Mouse (Mus musculus): Measurements from ENCODE around the gene Arhgap15. TPM values are rescaled to one million over a fixed set of nuclear protein-coding genes. Genes with fewer than 3 reads are reported as not detected.

Gene Arhgap15
- polyA plus RNA-seq, 1 experiment from 2014 or later: 22.6 TPM

DNA sequence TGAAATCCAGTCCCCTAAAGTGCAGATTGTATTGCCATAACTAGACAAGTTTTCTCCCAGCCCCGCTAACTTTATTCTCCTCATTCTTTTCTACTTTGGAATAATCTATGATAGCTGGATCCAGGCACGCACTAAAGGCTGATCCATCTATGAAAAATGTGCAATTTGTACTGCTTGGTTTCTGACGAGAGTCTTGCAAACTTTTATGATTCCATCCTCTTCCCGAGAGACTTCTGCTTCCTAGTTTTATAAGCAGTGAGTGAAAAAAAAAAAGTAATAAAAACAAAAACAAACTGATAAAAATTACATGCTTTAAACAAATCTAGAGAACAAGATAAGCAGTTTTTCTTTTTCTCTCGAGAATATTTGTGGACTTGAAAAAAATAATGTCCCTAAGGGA lies 398.9 kb downstream of the Arhgap15 start:
- 88% methylated on average over 5 of the region's 5 CpGs for WGBS (ENCODE audit: missing documents)
- H3K4me3 ChIP-seq (ENCODE audit: inconsistent target): no peak overlapping the region

GRCm38 (mm10) chr2:44147971-44148370 lies 399.3 kb downstream of the Arhgap15 start:
- no peaks in the 10 kb centered on the region for H3K79me2 ChIP-seq (ENCODE audit: inconsistent target)
- no peak overlapping the region for H3K4me3 ChIP-seq (ENCODE audit: inconsistent target)
- H3K27ac ChIP-seq: no peak overlapping the region
- 0 out of 2 replicates have a peak, but pooled peaks cover 2% of the 10 kb centered on the region for H3K36me3 ChIP-seq (ENCODE audit: inconsistent target)
- WGBS (ENCODE audit: missing documents): 94% methylated on average over 6 of the region's 7 CpGs

More for the DNA sequence above, 398.9 kb downstream of the Arhgap15 start:
- Histone ChIP-seq H3K27ac (no peak overlapping the region), H3K79me2 (ENCODE audit: inconsistent target) (no peaks in the 10 kb centered on the region), H3K36me3 (ENCODE audit: inconsistent target) (0 out of 2 replicates have a peak, but pooled peaks cover 7% of the 10 kb centered on the region)

GRCm38 (mm10) chr2:44148550-44149100 lies 400.0 kb downstream of the Arhgap15 start:
- no peak overlapping the region for H3K4me3 ChIP-seq (ENCODE audit: inconsistent target)
- no peak overlapping the region for H3K27ac ChIP-seq
- H3K36me3 ChIP-seq (ENCODE audit: inconsistent target): no peaks in the 10 kb centered on the region
- WGBS (ENCODE audit: missing documents): 98% methylated on average over 7 of the region's 7 CpGs
- no peaks in the 10 kb centered on the region for H3K79me2 ChIP-seq (ENCODE audit: inconsistent target)

GRCm38 (mm10) chr2:44152301-44152700 lies 403.7 kb downstream of the Arhgap15 start:
- H3K79me2 ChIP-seq (ENCODE audit: inconsistent target): no peaks in the 10 kb centered on the region
- no peak overlapping the region for H3K4me3 ChIP-seq (ENCODE audit: inconsistent target)
- no peak overlapping the region for H3K27ac ChIP-seq
- H3K36me3 ChIP-seq (ENCODE audit: inconsistent target): no peaks in the 10 kb centered on the region
- WGBS (ENCODE audit: missing documents): 92% methylated on average over 1 of the region's 1 CpGs

DNA sequence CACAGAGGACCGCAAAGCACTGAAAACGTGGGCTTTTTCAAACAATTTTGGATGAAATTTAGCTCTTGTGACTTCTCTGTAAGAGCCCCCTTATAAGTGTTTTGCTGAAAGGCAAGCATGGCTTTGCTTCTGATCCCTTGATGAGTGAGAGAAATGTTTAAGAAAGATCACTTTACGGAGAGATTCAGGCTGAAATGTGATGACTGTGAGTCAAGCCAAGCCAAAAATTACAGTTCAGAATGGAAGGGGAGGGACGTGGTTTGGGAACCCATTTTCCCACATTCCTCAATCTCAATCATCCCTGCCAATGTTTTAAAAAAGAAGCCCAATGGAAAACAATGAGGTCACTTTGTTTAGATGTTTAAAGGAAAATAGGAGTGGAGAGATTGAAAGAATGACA lies 411.7 kb downstream of the Arhgap15 start:
- 94% methylated on average over 4 of the region's 4 CpGs for WGBS (ENCODE audit: missing documents)
- H3K36me3 ChIP-seq (ENCODE audit: inconsistent target): no peaks in the 10 kb centered on the region
- H3K4me3 ChIP-seq (ENCODE audit: inconsistent target): no peak overlapping the region
- no peaks in the 10 kb centered on the region for H3K79me2 ChIP-seq (ENCODE audit: inconsistent target)
- H3K27ac ChIP-seq: no peak overlapping the region

DNA sequence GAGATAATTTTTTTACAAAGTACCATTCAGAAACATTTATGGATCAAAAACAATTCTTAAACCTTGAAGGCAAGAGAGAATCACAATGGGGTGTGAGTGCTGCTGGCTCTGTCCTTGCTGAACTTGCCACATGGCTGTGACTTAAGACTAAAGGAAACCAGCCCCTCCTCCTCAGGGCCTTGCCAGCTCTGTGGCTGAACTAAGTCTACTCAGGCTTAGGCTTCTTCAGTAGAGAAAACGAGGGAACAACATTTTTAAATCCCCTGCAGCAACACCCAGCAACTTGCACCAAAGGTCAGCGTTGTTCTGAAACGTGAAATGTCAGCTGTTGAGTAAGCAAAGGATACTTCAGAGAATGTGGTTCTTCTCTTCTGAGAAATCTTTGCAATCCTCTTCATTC lies 417.2 kb downstream of the Arhgap15 start:
- no peak overlapping the region for H3K4me3 ChIP-seq (ENCODE audit: inconsistent target)
- no peaks in the 10 kb centered on the region for H3K36me3 ChIP-seq (ENCODE audit: inconsistent target)
- H3K79me2 ChIP-seq (ENCODE audit: inconsistent target): no peaks in the 10 kb centered on the region
- 70% methylated on average over 3 of the region's 3 CpGs for WGBS (ENCODE audit: missing documents)
- H3K27ac ChIP-seq: no peak overlapping the region

DNA sequence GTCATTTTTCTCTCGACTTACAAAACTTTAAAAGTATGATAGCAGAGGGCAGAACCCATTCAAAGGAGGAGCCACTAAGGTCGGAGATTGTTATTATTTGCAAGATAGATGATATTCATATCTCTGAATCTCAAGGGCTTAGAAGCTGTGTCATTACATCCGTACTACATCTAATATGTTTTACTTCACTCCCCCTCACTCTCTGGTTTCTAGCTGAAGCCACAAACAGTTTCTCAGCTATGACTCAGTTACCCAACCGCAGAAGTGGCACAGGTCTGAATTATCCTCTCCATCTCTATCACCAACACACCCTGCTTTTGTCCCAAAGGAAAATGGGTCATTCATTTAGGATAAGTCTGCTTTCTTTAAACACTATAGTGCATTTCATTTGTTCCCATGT lies 418.1 kb downstream of the Arhgap15 start:
- Histone ChIP-seq H3K27ac (no peak overlapping the region), H3K4me3 (ENCODE audit: inconsistent target) (no peak overlapping the region), H3K36me3 (ENCODE audit: inconsistent target) (no peaks in the 10 kb centered on the region), H3K79me2 (ENCODE audit: inconsistent target) (no peaks in the 10 kb centered on the region)
- 91% methylated on average over 4 of the region's 4 CpGs for WGBS (ENCODE audit: missing documents)

DNA sequence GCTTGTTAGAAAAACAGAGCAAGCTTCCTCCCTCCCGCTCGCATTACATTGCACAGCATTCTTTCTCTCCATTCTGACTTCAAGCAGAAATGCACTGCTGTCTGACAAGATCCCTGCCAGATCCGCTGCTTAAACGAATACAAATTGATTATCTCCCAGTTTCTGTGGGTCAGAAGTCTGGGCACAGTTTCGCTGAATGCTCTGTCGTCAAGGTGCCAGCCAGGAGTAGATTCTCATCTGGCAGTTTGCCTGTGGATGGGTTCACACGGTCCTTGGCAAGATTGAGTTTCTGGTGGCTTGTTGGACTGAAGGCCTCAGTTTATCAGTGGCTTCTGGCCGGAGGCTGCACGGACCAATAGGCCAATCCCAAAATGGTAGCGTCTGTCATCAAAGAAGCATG lies 435.9 kb downstream of the Arhgap15 start:
- 92% methylated on average over 10 of the region's 10 CpGs for WGBS (ENCODE audit: missing documents)
- H3K79me2 ChIP-seq (ENCODE audit: inconsistent target): no peaks in the 10 kb centered on the region
- no peak overlapping the region for H3K4me3 ChIP-seq (ENCODE audit: inconsistent target)
- H3K27ac ChIP-seq: no peak overlapping the region
- no peaks in the 10 kb centered on the region for H3K36me3 ChIP-seq (ENCODE audit: inconsistent target)

DNA sequence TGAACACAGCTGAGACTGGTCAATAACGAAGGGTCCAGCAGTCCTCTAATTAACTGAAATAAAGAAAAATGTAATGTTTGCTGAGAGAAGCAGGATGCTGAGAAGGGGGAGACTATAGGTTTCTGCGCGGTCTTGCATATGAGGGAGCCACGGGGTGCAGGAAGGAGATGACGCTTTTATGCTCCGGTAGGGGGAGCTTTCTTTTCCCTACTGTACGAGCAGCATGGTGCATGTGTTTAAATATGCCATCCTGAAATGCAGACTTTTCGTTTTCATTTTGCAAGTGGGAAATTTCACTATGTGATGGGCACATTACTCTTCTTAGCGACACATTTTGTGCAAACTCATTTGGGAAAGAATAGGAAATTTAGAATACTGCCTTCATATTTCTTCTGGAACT lies 442.1 kb downstream of the Arhgap15 start:
- 97% methylated on average over 9 of the region's 9 CpGs for WGBS (ENCODE audit: missing documents)
- Histone ChIP-seq H3K36me3 (ENCODE audit: inconsistent target) (no peaks in the 10 kb centered on the region), H3K4me3 (ENCODE audit: inconsistent target) (no peak overlapping the region), H3K27ac (no peak overlapping the region), H3K79me2 (ENCODE audit: inconsistent target) (no peaks in the 10 kb centered on the region)

DNA sequence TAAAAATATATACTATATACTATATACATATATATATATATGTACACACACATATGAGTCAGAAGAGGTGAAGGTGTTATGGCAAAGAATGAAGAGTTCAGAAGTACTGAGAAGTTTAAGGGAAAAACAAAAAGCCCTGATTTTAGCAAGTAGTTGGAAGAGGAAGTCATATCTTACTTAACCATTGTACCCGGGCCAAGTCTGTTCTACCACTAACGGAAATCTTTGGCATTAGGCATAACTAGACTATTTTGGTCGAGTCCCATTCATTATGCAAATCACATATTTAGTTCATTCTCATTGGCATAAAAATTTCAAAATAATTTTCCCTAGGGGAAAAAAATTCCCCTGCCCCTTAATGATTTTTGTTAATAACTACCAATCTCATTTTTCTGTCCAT lies 443.4 kb downstream of the Arhgap15 start:
- Histone ChIP-seq H3K27ac (no peak overlapping the region), H3K79me2 (ENCODE audit: inconsistent target) (no peaks in the 10 kb centered on the region), H3K4me3 (ENCODE audit: inconsistent target) (no peak overlapping the region), H3K36me3 (ENCODE audit: inconsistent target) (no peaks in the 10 kb centered on the region)
- 14% methylated on average over 3 of the region's 3 CpGs for WGBS (ENCODE audit: missing documents)

GRCm38 (mm10) chr2:44215506-44215905 lies 466.9 kb downstream of the Arhgap15 start:
- H3K4me3 ChIP-seq (ENCODE audit: inconsistent target): no peak overlapping the region
- H3K27ac ChIP-seq: no peak overlapping the region
- H3K36me3 ChIP-seq (ENCODE audit: inconsistent target): no peaks in the 10 kb centered on the region
- no peaks in the 10 kb centered on the region for H3K79me2 ChIP-seq (ENCODE audit: inconsistent target)
- WGBS (ENCODE audit: missing documents): 94% methylated on average over 7 of the region's 7 CpGs

GRCm38 (mm10) chr2:44217811-44218210 lies 469.2 kb downstream of the Arhgap15 start:
- 96% methylated on average over 6 of the region's 6 CpGs for WGBS (ENCODE audit: missing documents)
- Histone ChIP-seq H3K27ac (no peak overlapping the region), H3K79me2 (ENCODE audit: inconsistent target) (no peaks in the 10 kb centered on the region), H3K36me3 (ENCODE audit: inconsistent target) (no peaks in the 10 kb centered on the region), H3K4me3 (ENCODE audit: inconsistent target) (no peak overlapping the region)

DNA sequence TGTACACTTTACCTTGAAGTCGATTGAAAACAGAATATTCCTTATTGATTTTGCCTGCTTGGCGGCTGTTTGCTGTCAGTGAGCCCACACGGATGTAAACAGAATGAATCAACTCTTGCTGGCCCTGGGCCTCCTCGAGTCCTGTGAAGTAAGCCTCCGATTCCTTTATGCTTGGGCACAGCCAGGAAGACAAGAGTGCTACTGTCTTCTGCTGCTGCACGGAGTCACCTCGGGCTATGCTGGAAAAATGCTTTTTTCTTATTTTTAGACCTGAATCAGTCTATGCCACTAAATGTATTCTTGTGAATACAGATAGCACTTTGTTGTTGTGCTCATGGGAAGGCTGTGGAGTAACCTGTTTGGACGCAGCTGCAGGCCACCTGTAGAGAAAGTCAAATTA lies 469.7 kb downstream of the Arhgap15 start:
- Histone ChIP-seq H3K36me3 (ENCODE audit: inconsistent target) (no peaks in the 10 kb centered on the region), H3K27ac (no peak overlapping the region), H3K4me3 (ENCODE audit: inconsistent target) (no peak overlapping the region), H3K79me2 (ENCODE audit: inconsistent target) (no peaks in the 10 kb centered on the region)
- WGBS (ENCODE audit: missing documents): 92% methylated on average over 8 of the region's 8 CpGs

GRCm38 (mm10) chr2:44221686-44222085 lies 473.1 kb downstream of the Arhgap15 start:
- WGBS (ENCODE audit: missing documents): 82% methylated on average over 2 of the region's 2 CpGs
- no peaks in the 10 kb centered on the region for H3K36me3 ChIP-seq (ENCODE audit: inconsistent target)
- H3K4me3 ChIP-seq (ENCODE audit: inconsistent target): no peak overlapping the region
- H3K27ac ChIP-seq: no peak overlapping the region
- H3K79me2 ChIP-seq (ENCODE audit: inconsistent target): no peaks in the 10 kb centered on the region

GRCm38 (mm10) chr2:44222176-44222753 lies 473.6 kb downstream of the Arhgap15 start:
- WGBS (ENCODE audit: missing documents): 78% methylated on average over 4 of the region's 6 CpGs
- Histone ChIP-seq H3K4me3 (ENCODE audit: inconsistent target) (no peak overlapping the region), H3K36me3 (ENCODE audit: inconsistent target) (no peaks in the 10 kb centered on the region), H3K27ac (no peak overlapping the region), H3K79me2 (ENCODE audit: inconsistent target) (no peaks in the 10 kb centered on the region)

- Histone ChIP-seq H3K79me2 (ENCODE audit: inconsistent target) (no peaks in the 10 kb centered on the region), H3K27ac (no peak overlapping the region), H3K36me3 (ENCODE audit: inconsistent target) (no peaks in the 10 kb centered on the region), H3K4me3 (ENCODE audit: inconsistent target) (no peak overlapping the region)
- WGBS (ENCODE audit: missing documents): 90% methylated on average over 1 of the region's 1 CpGs
Measured at GRCm38 (mm10) chr2:44234856-44235255, 486.2 kb downstream of the Arhgap15 start.
